Mouse (Mus musculus): Measurements from ENCODE around the gene Mfsd12.

DNA sequence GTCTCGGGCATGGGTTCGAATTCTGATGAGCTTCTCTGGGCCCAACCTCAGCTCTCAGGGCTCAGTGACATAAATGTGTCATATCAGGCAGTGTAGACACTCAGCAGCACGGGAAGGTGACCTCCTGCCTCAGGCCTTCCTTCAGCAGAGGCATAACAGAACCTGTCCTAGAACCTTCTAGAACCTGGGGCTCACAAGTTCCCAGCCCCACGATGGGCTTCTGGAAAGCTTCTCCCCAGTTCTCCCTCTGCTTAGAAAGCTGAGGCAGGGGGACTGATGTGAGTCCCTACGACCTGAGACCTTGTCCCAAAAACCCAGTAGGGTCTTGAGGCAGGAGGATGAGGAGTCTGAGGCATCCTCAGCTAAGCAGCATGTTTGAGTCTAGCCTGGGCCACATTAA is 57.9 kb downstream of the Mfsd12 start:
- TF ChIP-seq POLR2A (IDR thresholded peaks at IDR 0.05; ENCODE audit: insufficient read depth, low read length) (no peak), CTCF (IDR thresholded peaks at IDR 0.05; ENCODE audit: low read depth, low read length) (no peak)

Measured in ES-Bruce4 (cell line).